Mouse (Mus musculus) cerebellum, adult 11-12 months (tissue): ENCODE results near the gene A830018L16Rik.
"Not testable (repeated sequence)": the region's sequence is repeated elsewhere in the genome, so short reads cannot be mapped to it uniquely, and the experiment has no call there.

Source experiments
- DNase-seq: peaks from one replicate; pipeline ENCODE4 v3.0.0; 2022

Gene A830018L16Rik

GRCm38 (mm10) chr1:11413894-11414556 lies at the start of gene A830018L16Rik:
Gene A830018L16Rik (plus strand): TSS chr1:11414105.
- DNase-seq = peak; percentile 41

- no peak for DNase-seq
These were observed 28.1 kb upstream of the A830018L16Rik start for GRCm38 (mm10) chr1:11385846-11386245.

GRCm38 (mm10) chr1:11395408-11395807 lies 18.5 kb upstream of the A830018L16Rik start:
- DNase-seq = no peak

GRCm38 (mm10) chr1:11395996-11396736 lies 17.7 kb upstream of the A830018L16Rik start:
- DNase-seq = no peak

GRCm38 (mm10) chr1:11401159-11401558 lies 12.7 kb upstream of the A830018L16Rik start:
- no peak for DNase-seq

GRCm38 (mm10) chr1:11405527-11405926 lies 8.4 kb upstream of the A830018L16Rik start:
- no peak for DNase-seq

- DNase-seq = no peak
These were observed 7.9 kb upstream of the A830018L16Rik start for GRCm38 (mm10) chr1:11406026-11406425.

- DNase-seq = peak; percentile 36
These were observed 655 bp downstream of the A830018L16Rik start for GRCm38 (mm10) chr1:11414560-11414959.

GRCm38 (mm10) chr1:11427310-11427709 lies 13.4 kb downstream of the A830018L16Rik start:
- no peak for DNase-seq

- DNase-seq = no peak
These were observed 44.4 kb downstream of the A830018L16Rik start for GRCm38 (mm10) chr1:11458353-11458752.

GRCm38 (mm10) chr1:11466325-11466724 lies 52.4 kb downstream of the A830018L16Rik start:
- no peak for DNase-seq

- no peak for DNase-seq
These were observed 53.2 kb downstream of the A830018L16Rik start for GRCm38 (mm10) chr1:11467065-11467643.

GRCm38 (mm10) chr1:11492936-11493335 lies 79.0 kb downstream of the A830018L16Rik start:
- DNase-seq = no peak

- no peak for DNase-seq
These were observed 87.7 kb downstream of the A830018L16Rik start for GRCm38 (mm10) chr1:11501556-11501955.

GRCm38 (mm10) chr1:11549810-11550209 lies 135.9 kb downstream of the A830018L16Rik start:
- not testable (repeated sequence) for DNase-seq

GRCm38 (mm10) chr1:11565309-11565708 lies 151.4 kb downstream of the A830018L16Rik start:
- no peak for DNase-seq

GRCm38 (mm10) chr1:11566730-11567129 lies 152.8 kb downstream of the A830018L16Rik start:
- DNase-seq = no peak

- no peak for DNase-seq
These were observed 153.5 kb downstream of the A830018L16Rik start for GRCm38 (mm10) chr1:11567300-11567885.

- DNase-seq = no peak
These were observed 156.4 kb downstream of the A830018L16Rik start for GRCm38 (mm10) chr1:11570274-11570673.

- no peak for DNase-seq
These were observed 159.6 kb downstream of the A830018L16Rik start for GRCm38 (mm10) chr1:11573462-11573861.

- DNase-seq = no peak
These were observed 166.1 kb downstream of the A830018L16Rik start for GRCm38 (mm10) chr1:11580026-11580425.

GRCm38 (mm10) chr1:11588305-11588704 lies 174.4 kb downstream of the A830018L16Rik start:
- DNase-seq = no peak

GRCm38 (mm10) chr1:11650137-11650536 lies 236.2 kb downstream of the A830018L16Rik start:
- no peak for DNase-seq
